Mouse (Mus musculus) C2C12 (cell line): ENCODE measurements at regions not wholly inside any gene's neighbourhood (a gene's known extent, or its start where the extent isn't known, plus 50 kb on each side); places are given as distances from the start of the nearest gene placed in this dataset.

Source experiments
- CTCF ChIP-seq: IDR thresholded peaks from one replicate; pipeline ENCODE4 v1.5.1; 2011; ENCODE audit not compliant: control insufficient read depth, insufficient read depth, insufficient read length
- MAX ChIP-seq: IDR thresholded peaks from one replicate; pipeline ENCODE4 v1.6.1; 2011; ENCODE audit warnings: mild to moderate bottlenecking, control low read depth
- MYOG ChIP-seq: IDR thresholded peaks from one replicate; pipeline ENCODE4 v1.6.1; 2011; ENCODE audit not compliant: control insufficient read depth, insufficient read length; ENCODE audit errors: extremely low read depth
- USF1 ChIP-seq: IDR thresholded peaks from one replicate; pipeline ENCODE4 v1.6.1; 2011; ENCODE audit warnings: low read depth, mild to moderate bottlenecking, control low read depth, moderate library complexity

DNA sequence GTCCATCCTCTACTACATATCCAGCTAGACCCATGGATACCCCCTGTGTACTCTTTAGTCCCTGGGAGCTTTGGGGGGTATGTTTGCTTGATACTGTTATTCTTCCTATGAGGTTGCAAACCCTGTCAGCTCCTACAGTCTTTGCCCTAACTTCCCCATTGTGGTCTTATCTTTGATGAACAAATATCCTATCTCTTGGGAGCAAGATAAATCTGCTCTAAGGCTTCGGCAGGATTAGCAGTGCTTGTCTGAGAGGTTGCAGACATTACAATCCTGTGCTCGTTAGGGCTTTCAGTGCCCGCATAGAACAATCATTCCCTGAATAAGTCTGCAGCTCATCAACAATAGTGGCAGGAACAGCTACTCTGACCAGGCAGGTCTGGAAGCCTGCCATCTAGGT lies 1002.7 kb upstream of the Zeb2 start:
- TF ChIP-seq CTCF (no peak), USF1 (no peak), MAX (no peak), MYOG (no peak)
